Mouse (Mus musculus) frontal cortex, postnatal 14 days (tissue): ENCODE measurements at regions not wholly inside any gene's neighbourhood (a gene's known extent, or its start where the extent isn't known, plus 50 kb on each side); places are given as distances from the start of the nearest gene placed in this dataset.

Experiments used
- DNase-seq, 2 experiments: peaks; one replicate each; pipeline ENCODE4 v3.0.0; 2022; ENCODE audit warnings: low spot score in 2 of 2

- DNase-seq, result no peak
Measured at GRCm38 (mm10) chr14:54098122-54098775, 155.7 kb downstream of the Dad1 start.

DNA sequence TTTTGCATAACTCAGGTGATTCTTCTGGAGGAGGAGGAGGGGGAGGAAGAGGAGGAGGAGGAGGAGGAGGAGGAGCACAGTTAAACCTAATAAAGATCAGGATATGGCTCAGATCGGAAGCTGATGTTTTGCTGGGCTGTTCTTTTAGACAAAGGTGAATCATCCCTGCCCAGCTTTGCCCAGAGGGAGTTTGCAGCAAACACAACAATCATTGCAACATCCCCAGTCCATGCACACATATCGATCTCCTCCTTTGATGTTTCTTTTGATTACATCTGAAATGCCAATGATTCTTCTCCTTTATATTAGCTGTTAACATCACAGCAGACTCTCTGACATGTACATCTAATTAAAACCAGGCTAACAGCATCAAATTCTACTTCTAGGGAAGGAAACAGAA is 156.9 kb downstream of the Dad1 start:
- no peak for DNase-seq

DNA sequence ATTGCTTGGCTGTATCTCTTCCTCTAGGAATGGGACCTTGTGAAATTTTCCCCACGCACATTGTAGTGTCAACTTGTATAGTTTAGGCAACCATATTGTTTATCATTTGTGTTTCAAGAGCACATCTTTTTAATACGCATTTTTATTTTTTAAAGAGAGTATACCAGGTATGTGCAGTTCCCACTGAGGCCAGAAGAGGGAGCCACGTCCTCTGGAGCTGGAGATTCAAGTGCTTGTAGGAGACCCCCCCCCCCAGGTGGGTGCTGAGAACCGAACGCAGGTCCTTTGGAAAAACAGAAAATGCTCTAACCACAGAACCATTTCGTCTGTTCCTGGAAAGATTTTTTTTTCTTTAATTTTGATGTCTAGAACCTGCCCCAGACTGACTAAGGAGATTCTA is 161.5 kb downstream of the Dad1 start:
- DNase-seq, result no peak

DNA sequence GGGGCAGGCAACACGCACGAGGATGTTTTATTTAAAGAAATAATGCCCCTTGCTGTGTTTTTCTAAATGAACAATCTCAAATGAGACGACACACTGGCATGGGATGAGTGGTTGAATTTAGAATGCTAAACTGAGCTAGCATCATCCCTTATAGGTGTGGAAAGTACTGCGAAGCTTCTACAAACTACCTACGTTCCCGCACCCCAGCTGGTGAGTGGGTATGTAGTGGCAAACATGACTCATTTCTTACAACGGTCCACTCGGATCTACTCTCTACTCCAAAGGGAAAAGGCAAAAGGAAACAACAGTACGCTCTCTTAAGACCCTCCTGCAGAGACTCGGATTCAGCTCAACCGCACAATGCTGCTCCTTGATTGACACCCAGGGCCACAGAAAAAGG is 167.2 kb downstream of the Dad1 start:
- peak; percentile 48 to 49 for DNase-seq

- DNase-seq, result no peak
Measured at GRCm38 (mm10) chr14:54074659-54075058, 179.2 kb downstream of the Dad1 start.

- DNase-seq, result no peak
Measured at GRCm38 (mm10) chr14:54072283-54072912, 181.5 kb downstream of the Dad1 start.

- no peak for DNase-seq
Measured at GRCm38 (mm10) chr14:54070240-54070639, 183.7 kb downstream of the Dad1 start.

DNA sequence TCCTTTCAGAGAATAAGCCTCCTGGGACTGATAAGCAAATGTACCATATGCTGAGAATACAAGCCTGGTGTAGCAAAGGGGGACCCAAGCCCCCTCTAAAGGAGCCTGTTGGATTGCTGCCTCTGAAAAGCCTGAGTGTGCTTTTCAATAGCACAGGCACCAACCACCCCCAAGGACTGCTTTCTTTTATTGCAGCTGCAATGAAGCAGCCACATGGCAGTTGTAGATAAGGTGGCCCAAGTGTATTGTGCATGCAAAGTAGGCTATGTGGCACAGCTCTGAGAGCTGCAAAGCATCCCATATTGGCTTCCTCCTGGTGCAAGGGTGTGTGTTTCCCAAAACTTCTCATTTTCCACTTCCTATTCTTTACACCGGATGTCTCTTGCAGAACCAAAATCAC is 185.2 kb downstream of the Dad1 start:
- no peak for DNase-seq

DNA sequence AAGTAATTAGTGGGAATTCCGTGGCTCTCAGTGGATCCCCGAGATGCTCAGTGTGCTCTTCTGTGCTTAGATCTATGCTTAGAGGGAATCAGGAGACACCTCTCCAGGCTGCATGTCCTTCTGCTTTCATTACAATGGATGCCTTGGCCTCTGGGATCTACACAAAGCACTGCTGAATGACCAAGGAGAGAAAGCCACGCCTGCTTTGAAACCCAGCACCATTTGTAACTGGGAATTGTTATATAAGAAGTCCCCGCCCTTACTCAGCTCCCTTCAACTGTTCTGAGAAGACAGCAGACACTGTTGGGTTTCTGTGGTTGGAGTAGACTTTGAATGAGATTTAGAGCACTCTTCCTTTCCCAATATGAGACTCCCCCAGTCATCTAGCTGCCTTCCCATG is 188.4 kb downstream of the Dad1 start:
- DNase-seq, result no peak

GRCm38 (mm10) chr14:54064541-54065402 is 189.1 kb downstream of the Dad1 start:
- peak; percentile 71 to 84 for DNase-seq

DNA sequence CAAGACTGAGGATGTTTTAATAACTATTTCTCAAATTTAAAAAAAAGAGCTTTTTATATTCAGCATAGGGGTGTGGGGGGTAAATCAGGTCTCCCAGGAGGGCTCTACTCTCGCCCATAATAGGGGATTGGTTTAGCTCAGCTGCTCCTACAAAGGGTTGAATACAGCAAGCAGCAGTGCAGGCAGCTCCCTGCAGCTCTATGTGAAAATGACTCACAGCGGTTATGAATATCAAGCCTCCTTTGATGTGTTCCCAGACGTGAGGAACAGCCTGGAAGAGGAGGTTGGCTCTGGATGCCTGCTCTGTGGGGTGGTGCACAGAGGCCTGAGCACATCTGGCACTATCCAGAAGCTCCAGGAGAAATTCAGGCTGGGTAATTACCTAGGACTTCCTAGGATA is 192.3 kb downstream of the Dad1 start:
- DNase-seq, result no peak

- DNase-seq, result peak; percentile 69 to 79
Measured at GRCm38 (mm10) chr14:54059776-54060175, 194.1 kb downstream of the Dad1 start.

GRCm38 (mm10) chr14:54059096-54059495 is 194.8 kb downstream of the Dad1 start:
- DNase-seq, result no peak

DNA sequence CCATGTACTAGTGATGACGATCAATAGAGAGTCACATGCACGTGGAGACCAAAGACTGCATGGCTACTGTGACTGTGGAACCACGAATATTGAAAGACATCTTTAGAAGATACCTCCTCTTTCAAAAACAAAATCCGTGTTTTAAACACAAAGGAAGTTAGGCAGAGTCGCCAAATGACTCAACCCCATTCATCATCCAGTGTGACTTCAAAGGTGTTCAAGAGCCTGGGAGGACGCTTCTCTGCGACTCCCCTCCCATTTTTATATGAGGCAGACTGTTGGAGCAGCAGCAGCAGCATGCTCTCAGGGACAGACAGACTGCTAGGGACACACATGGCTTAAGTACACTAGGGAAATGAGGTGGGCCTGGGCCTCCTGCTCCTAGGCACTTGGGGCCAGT is 197.2 kb downstream of the Dad1 start:
- DNase-seq, result no peak

DNA sequence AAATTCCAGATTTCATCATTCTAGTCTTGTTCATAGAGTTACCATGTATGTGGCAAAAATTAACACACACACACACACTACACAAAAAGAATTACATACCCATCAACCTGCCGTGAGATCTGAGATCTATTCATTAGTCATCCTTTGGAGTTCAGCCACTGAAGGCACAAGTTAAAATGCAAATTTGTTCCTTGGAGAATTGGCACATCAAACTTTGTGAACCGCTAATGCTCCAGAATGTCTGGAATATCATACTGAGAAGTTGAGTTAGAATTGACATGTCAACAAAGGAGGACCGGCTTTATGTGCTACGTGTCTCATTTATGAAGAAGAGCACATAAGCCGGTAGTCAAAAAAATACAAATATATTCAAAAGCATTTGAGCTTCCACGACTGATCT is 198.5 kb downstream of the Dad1 start:
- no peak for DNase-seq

- no peak for DNase-seq
Measured at GRCm38 (mm10) chr14:54042286-54042685, 211.6 kb downstream of the Dad1 start.

DNA sequence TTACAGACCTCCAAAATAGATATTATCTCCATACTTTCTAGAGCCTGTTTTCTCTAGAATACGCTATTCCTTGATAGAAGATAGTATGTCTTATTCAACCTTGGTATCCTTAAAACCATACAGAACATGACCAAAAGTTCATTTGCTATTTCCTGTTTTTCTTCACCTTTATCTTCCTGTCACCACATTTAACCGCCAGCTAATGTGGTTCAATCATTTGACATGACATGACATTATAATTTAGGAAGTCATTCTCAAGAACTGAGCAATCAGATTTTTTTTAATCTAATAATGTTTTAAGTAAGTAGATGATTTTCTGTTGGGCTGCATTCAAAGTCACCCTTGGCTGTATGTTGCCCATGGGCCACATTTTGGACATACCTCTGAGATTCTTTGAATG is 213.3 kb downstream of the Dad1 start:
- DNase-seq, result no peak

DNA sequence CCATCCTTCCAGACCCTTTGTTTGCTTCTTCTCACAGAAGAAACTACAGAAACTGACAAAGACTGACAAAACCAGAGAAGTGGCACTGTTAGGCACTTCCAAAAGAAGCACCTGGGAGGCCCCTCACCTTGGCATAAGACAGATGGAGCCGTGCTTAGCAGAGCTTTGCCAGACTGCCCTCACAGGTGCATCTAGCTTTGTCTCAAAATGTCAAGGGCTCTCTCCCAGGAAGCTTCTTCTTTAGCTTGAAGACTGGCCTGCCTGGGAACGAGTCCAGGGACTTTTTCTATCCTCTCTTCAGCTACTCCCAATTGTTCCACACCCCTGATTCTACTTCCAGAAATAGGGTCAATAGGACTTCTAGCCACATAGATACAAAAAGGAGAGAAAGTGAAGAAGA is 219.4 kb downstream of the Dad1 start:
- DNase-seq, result no peak

DNA sequence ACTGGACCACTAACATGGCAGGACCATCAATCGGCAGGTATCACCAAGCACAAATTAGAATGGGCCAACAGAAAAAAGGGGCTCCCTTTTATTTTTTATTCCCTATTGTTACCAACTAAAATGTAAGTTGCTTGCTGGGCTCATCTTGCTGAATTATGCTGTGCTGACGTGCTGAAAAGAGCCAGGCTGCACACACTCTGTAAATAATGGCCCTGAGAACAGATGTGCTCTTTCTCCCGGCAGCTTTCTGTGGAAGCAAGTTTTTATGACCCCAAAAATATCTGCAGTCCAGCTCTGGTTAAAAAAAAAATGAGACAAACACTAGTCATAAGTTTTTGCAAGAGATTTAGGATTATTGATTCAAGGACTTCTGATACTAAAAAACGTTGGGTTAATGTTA is 230.4 kb downstream of the Dad1 start:
- no peak for DNase-seq

- DNase-seq, result no peak
Measured at GRCm38 (mm10) chr14:54021443-54021842, 232.5 kb downstream of the Dad1 start.

- no peak for DNase-seq
Measured at GRCm38 (mm10) chr14:54014628-54015027, 239.3 kb downstream of the Dad1 start.

GRCm38 (mm10) chr14:54002083-54002482 is 251.8 kb downstream of the Dad1 start:
- no peak for DNase-seq

DNA sequence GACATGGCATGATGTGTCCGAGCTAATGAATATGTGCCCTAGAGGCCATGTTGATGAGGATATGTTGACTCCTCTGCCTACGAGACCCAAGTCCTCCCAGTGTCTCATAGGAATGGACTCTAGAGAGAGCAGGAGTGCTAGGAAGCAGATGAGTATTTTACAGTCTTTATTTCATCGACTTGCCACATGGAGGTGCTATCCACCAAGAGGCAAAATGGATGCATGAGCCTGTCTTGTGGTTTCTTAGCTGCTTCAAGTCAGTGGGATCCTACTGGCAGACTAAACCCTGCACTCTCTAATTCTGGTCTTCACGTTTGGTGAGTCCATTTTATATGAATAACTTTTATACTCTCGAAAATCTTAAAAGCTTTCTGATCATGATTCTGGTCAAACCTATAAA is 253.4 kb downstream of the Dad1 start:
- DNase-seq, result no peak
